Mouse (Mus musculus) stomach, embryonic 16.5 days (tissue): Measurements from ENCODE around the gene Taf15. TPM values are rescaled to one million over a fixed set of nuclear protein-coding genes. Genes with fewer than 3 reads are reported as not detected.
A peak's percentile ranks its signal among the peaks of the same experiment; 100 is the strongest.

Experiments
- ATAC-seq: fragments of 200-750 bp; cut with Nextera tagmentation; 2 replicates; pipeline ENCODE4 v1.8.0; 2017; ENCODE audit warnings: moderate number of reproducible peaks, moderate TSS enrichment; ENCODE audit not compliant: insufficient read depth, low FRiP score
- H3K27ac ChIP-seq: fragments of 300-500 bp; sonication (generic); 2 replicates; pipeline ENCODE4 v1.5.1; 2014; ENCODE audit warnings: low read length
- H3K27me3 ChIP-seq: fragments of 300-500 bp; sonication (generic); 2 replicates; pipeline ENCODE4 v1.6.1; 2014; ENCODE audit warnings: low read length, control low read depth, mixed read lengths; ENCODE audit not compliant: control insufficient read depth, insufficient read depth
- H3K36me3 ChIP-seq: fragments of 300-500 bp; sonication (generic); 2 replicates; pipeline ENCODE4 v1.6.1; 2014; ENCODE audit warnings: low read length; ENCODE audit not compliant: control insufficient read depth, insufficient read depth
- H3K4me1 ChIP-seq: fragments of 300-500 bp; sonication (generic); 2 replicates; pipeline ENCODE4 v1.6.1; 2014; ENCODE audit warnings: low read length, control low read depth, mixed read lengths; ENCODE audit not compliant: control insufficient read depth, insufficient read depth
- H3K4me2 ChIP-seq: fragments of 300-500 bp; sonication (generic); 2 replicates; pipeline ENCODE4 v1.6.1; 2014; ENCODE audit warnings: low read depth, low read length, mixed read lengths
- H3K4me3 ChIP-seq: fragments of 300-500 bp; sonication (generic); replicated peaks from 2 replicates; pipeline ENCODE4 v1.5.1; 2014; ENCODE audit warnings: mild to moderate bottlenecking, low read length
- H3K9ac ChIP-seq: fragments of 300-500 bp; sonication (generic); 2 replicates; pipeline ENCODE4 v1.6.1; 2014; ENCODE audit warnings: low read length
- H3K9me3 ChIP-seq: fragments of 300-500 bp; sonication (generic); replicated peaks from 2 replicates; pipeline ENCODE4 v1.6.1; 2016; ENCODE audit warnings: low read length, control low read depth; ENCODE audit not compliant: control insufficient read depth
- WGBS: fragments of 180-500 bp; shearing (Covaris S2); extraction: QIAGEN DNeasy Blood & Tissue Kit; methylation state at CpG from one replicate; pipeline ENCODE4 v1.1.7; 2014; 5-methylcytosine and 5-hydroxymethylcytosine counted together
- polyA plus RNA-seq: library from polyadenylated mRNA; unstranded; fragments of >200 nt; fragmentation: Nextera tagmentation; extraction: Ambion mirVana; gene quantifications from 2 replicates; pipeline ENCODE4 v1.2.1, GENCODE M21; 2015

Taf15 gene
- polyA plus RNA-seq, 1 experiment from 2014 or later, result 9.7 TPM

DNA sequence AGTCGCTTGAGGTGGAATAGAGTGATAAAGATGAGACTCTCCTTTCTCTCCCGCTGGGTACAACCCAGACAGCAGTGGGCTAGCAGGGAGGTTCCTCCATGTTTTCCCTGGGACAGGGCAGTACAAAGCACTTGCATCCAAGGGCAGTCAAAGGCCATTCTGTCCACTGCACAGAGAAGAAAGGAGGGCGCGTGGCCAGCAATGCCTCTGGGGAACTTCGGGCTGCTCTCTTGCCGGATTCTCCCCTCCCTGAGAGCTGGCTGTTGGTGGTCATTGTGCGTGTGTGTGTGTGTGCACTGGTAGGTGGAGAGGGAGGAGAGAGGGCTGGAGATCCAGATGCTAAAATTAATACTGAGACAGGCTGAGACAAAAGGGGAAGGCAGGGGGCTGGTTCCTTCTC lies 31.7 kb upstream of the Taf15 start:
- no peak overlapping the region for H3K27ac ChIP-seq
- no peaks in the 10 kb centered on the region for H3K36me3 ChIP-seq
- WGBS, result 44% methylated on average over 7 of the region's 7 CpGs
- H3K4me1 ChIP-seq, result peaks cover 5% of the 10 kb centered on the region; the same call in 1 of the 2 replicates
- peak overlapping the region; percentile 96 for H3K4me2 ChIP-seq
- ATAC-seq, result no peak
- peak overlapping the region; percentile 74; the same call in 1 of the 2 replicates for H3K4me3 ChIP-seq
- peaks cover 41% of the 10 kb centered on the region for H3K27me3 ChIP-seq
- no peaks in the 10 kb centered on the region for H3K9me3 ChIP-seq
- no peak overlapping the region; the same call in 1 of the 2 replicates for H3K9ac ChIP-seq

DNA sequence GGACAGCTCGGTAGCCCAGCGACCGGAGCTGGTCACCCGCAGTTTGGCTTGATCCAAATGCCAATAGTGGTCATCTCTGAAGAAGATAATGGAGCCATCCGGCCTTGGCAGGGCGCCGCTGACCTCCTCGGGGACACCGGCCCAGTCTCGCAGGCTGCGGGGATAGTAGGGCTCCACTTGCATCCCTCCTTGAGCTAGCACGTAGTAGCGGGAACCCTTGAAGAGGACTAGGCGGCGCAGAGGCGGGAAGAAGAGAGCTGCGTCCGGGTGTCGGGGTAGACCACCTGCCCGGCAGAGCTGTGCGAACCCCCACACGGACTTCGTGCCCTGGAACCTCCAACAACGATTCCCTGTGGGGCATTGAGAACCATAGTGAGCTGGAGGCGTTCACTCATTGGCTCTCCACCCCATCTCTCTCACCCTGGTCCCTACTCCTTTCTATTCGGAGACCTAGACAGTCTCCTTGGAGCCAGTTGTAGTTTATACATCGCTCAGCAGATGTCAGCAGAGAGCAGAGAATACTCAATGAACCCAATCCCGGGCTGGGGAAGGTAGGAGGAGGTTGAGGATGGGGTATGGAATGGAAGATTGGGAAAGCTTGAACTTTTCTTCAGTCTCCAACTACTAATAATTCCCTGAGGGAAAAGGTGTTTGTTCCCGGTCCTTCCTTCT lies 30.2 kb upstream of the Taf15 start:
- Histone ChIP-seq H3K27ac (no peak overlapping the region), H3K9me3 (no peaks in the 10 kb centered on the region), H3K4me1 (peaks cover 15% of the 10 kb centered on the region), H3K36me3 (no peaks in the 10 kb centered on the region), H3K4me3 (peak overlapping the region; percentile 11), H3K9ac (peak overlapping the region; percentile 33; the same call in 1 of the 2 replicates), H3K27me3 (peaks cover 45% of the 10 kb centered on the region), H3K4me2 (peak overlapping the region; percentile 39; the same call in 1 of the 2 replicates)
- peak; percentile 21; the same call in 1 of the 2 replicates for ATAC-seq
- WGBS, result 13% methylated on average over 29 of the region's 29 CpGs

DNA sequence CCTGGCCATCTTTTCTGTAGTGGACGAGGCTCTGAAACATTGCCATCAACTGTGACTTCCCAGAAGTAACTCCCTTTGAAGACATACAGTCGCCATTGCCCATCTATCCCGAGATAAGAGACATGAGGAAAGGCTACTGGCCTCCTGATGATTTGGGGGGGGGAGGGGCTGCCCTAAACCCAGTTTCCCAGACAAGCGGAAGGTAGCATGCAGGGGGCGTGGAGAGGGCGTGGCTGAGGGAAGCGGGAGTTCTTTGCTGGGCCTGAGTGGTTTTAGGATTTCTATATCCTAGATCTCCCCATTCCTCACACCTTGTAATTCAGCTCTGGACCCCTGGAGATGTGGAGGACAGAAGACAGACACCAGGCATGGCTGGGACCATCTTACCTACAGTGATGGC lies 29.1 kb upstream of the Taf15 start:
- Histone ChIP-seq H3K4me1 (peaks cover 25% of the 10 kb centered on the region), H3K36me3 (no peaks in the 10 kb centered on the region), H3K9me3 (no peaks in the 10 kb centered on the region), H3K4me2 (no peak overlapping the region), H3K4me3 (no peak overlapping the region), H3K27me3 (peaks cover 45% of the 10 kb centered on the region), H3K27ac (no peak overlapping the region), H3K9ac (no peak overlapping the region)
- WGBS, result 5% methylated on average over 7 of the region's 7 CpGs
- ATAC-seq, result no peak

DNA sequence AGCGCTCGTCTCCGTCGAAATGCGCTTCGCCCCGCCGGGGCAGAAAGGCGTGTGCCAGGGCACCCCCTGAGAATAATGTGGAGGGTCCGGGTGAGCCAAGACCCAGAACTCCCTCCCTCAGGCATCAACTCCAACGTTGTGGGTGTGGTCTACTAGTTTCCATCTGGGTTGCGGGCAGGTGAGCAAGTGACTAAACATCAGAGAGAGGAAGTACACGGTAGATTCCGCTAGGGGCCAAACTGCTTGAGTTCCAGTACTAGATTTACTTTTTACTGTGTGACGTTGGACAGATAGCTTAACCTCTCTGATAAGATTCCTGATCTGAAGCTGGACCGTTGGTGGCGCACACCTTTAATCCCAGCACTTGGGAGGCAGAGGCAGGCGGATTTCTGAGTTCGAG lies 27.9 kb upstream of the Taf15 start:
- peaks cover 45% of the 10 kb centered on the region for H3K27me3 ChIP-seq
- H3K9me3 ChIP-seq, result no peaks in the 10 kb centered on the region
- ATAC-seq, result no peak
- H3K36me3 ChIP-seq, result no peaks in the 10 kb centered on the region
- H3K4me1 ChIP-seq, result peaks cover 30% of the 10 kb centered on the region
- H3K4me3 ChIP-seq, result peak overlapping the region; percentile 33
- peak overlapping the region; percentile 55 for H3K9ac ChIP-seq
- H3K27ac ChIP-seq, result no peak overlapping the region
- WGBS, result 30% methylated on average over 19 of the region's 19 CpGs
- peak overlapping the region; percentile 52 for H3K4me2 ChIP-seq

DNA sequence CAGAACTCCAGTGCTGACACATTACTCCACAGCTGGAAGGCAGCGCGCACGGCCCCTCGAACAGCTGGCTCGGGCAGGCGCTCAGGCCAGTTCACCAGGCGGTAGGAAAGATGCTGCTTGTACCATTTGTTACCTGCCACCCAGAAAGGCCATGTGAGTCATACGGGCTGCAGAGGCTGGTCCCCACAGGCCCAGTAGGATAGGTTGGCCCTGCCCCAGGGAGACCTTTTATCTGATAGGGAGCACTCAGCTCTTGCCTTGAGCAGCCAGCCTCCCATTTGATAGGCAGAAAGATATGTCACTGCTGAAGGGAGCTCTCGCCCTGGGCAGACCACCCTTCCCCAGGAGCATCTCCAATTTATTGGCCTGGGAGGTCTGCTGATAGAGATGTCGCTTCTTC lies 25.3 kb upstream of the Taf15 start:
- Histone ChIP-seq H3K36me3 (no peaks in the 10 kb centered on the region), H3K27me3 (peaks cover 29% of the 10 kb centered on the region; the same call in 1 of the 2 replicates), H3K4me3 (no peak overlapping the region), H3K27ac (peak overlapping the region; percentile 15), H3K4me2 (no peak overlapping the region), H3K9ac (peak overlapping the region; percentile 22), H3K4me1 (peaks cover 30% of the 10 kb centered on the region), H3K9me3 (no peaks in the 10 kb centered on the region)
- WGBS, result 68% methylated on average over 10 of the region's 10 CpGs
- no peak for ATAC-seq

DNA sequence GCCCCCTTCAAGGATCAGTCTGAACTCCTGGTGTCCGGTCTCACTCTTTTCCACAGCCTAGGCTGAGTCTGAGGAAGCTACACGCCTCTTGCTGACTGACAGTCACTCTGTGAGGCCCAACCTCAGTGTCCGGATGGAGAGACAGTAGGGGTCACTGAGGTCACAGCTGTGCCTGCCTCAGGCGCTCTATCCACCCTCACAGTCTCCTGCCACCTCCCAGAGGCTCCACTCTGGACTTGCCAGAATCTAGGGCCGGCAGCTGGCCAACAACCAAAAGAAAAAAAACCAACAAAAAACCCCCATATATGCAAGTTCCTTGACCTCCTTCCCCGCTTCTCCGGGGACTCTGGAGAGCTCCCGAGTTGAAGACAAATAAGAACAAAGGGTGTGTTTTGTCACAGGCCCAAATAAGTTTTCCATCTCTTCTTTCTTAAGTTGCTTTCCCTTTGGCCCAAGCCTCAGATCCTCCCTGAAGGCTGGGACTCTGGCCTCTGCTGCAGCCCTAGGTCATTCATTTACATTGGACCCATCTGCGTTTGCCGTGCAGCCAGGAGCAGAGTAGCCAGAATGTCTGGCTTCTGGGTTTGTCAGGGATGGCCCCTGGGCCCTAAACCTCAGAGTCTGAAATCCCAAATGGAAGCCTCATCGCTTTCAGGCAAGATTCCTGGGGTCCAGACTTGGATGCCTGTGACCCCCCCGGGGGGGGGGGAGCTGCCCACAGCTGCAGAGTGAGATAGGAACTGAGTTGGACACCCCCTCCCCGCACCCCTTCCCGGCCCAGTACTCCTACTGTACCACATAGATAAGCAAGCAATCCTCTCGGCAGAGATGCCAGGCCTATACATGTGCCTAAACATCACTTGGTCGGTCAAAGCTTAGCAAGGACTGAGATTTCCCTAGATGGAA lies 24.6 kb upstream of the Taf15 start:
- peak overlapping the region; percentile 22 for H3K9ac ChIP-seq
- H3K36me3 ChIP-seq, result no peaks in the 10 kb centered on the region
- H3K9me3 ChIP-seq, result no peaks in the 10 kb centered on the region
- peaks cover 23% of the 10 kb centered on the region; the same call in 1 of the 2 replicates for H3K27me3 ChIP-seq
- no peak overlapping the region for H3K4me2 ChIP-seq
- peak overlapping the region; percentile 15 for H3K27ac ChIP-seq
- 41% methylated on average over 16 of the region's 16 CpGs for WGBS
- peak; percentile 45; the same call in 1 of the 2 replicates for ATAC-seq
- H3K4me1 ChIP-seq, result peaks cover 30% of the 10 kb centered on the region
- no peak overlapping the region for H3K4me3 ChIP-seq

DNA sequence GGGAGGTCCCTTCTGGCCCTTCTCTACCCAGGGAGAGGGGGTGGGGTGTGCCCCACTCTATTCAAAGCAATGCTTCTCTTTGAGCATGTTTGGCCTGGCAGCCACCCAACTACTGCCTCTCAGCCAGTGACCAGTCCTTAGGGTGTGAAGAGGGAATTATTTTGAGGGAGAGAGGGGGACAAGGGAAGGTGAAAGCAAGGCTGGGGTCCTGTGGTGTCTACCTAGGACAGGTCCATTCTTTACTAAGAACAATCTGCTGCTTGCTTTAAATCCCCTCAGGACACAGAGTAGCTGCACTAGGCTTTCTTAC lies 24.0 kb upstream of the Taf15 start:
- Histone ChIP-seq H3K36me3 (no peaks in the 10 kb centered on the region), H3K9ac (0 out of 2 replicates have a peak overlapping the region, but pooled peaks have one; percentile 7), H3K4me2 (no peak overlapping the region), H3K4me3 (no peak overlapping the region), H3K27ac (peak overlapping the region; percentile 15; the same call in 1 of the 2 replicates), H3K27me3 (peaks cover 17% of the 10 kb centered on the region; the same call in 1 of the 2 replicates), H3K9me3 (no peaks in the 10 kb centered on the region), H3K4me1 (peaks cover 31% of the 10 kb centered on the region)
- peak; percentile 45; the same call in 1 of the 2 replicates for ATAC-seq

DNA sequence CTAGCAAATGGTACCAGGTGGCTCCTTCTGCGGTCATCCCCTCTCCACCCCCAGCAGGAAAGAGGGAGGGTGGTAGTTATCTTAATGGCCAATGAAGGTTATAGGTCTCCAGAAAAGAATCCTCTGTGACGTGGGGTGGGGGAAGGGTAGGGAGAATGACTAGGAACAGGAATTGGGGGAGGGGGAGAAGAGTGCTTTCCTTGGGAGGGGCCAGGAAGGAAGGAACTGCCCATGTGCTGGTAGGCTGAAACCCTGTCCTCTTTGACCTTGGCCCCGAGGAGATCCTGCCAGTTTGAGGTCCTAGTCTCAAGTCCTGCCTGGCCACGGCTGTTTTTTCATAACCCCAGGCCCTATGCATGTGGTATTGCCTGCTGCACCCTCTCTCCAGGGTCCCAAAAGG lies 23.6 kb upstream of the Taf15 start:
- no peak overlapping the region for H3K4me3 ChIP-seq
- H3K9ac ChIP-seq, result no peak overlapping the region
- peaks cover 34% of the 10 kb centered on the region for H3K4me1 ChIP-seq
- H3K4me2 ChIP-seq, result no peak overlapping the region
- peaks cover 14% of the 10 kb centered on the region; the same call in 1 of the 2 replicates for H3K27me3 ChIP-seq
- no peaks in the 10 kb centered on the region for H3K36me3 ChIP-seq
- H3K9me3 ChIP-seq, result no peaks in the 10 kb centered on the region
- H3K27ac ChIP-seq, result no peak overlapping the region; the same call in 1 of the 2 replicates
- 34% methylated on average over 4 of the region's 4 CpGs for whole genome bisulfite sequencing
- no peak for ATAC-seq

DNA sequence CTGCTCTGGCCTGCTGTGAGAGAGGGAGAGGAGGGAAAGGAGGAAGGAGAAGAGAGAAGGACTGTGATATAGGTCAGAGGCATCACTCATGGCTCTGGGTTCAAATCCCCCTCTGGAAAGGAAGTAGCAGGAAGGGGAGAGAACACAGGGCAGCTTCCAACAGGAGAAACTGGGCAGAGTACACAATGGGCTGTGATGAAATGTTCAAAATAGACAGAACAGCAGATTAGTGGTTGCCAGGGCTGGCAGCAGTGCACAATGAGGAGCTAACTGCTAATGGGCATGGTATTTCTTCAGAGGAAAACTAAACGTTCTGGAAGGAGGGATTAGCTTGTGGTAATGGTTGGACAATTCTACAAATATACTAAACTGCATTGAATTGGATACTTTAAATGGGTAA lies 22.3 kb upstream of the Taf15 start:
- H3K36me3 ChIP-seq, result no peaks in the 10 kb centered on the region

More for the DNA sequence above, 22.3 kb upstream of the Taf15 start:
- no peak overlapping the region for H3K4me2 ChIP-seq
- H3K9ac ChIP-seq, result no peak overlapping the region
- H3K27ac ChIP-seq, result no peak overlapping the region
- 0 out of 2 replicates have a peak, but pooled peaks cover 4% of the 10 kb centered on the region for H3K27me3 ChIP-seq
- 36% methylated on average over 1 of the region's 1 CpGs for WGBS
- no peak overlapping the region for H3K4me3 ChIP-seq
- no peaks in the 10 kb centered on the region for H3K9me3 ChIP-seq
- H3K4me1 ChIP-seq, result peaks cover 40% of the 10 kb centered on the region
- no peak for ATAC-seq
